Mouse (Mus musculus) spleen, adult 2 months (tissue): ENCODE results near the gene Sfmbt2. TPM values are rescaled to one million over a fixed set of nuclear protein-coding genes. Genes with fewer than 3 reads are reported as not detected.

Experiments used
- DNase-seq, 2 experiments: peaks; one replicate each; pipeline versions ENCODE4 v3.0.0 to v3.0.0-alpha.2; 2012 to 2021; ENCODE audit warnings: low spot score in 2 of 2, low read depth in 1 of 2
- H3K27ac ChIP-seq: fragments of 200-500 bp; 2 replicates; pipeline ENCODE4 v1.5.1; 2012; ENCODE audit warnings: low read length, inconsistent platforms; ENCODE audit not compliant: insufficient read depth
- H3K27me3 ChIP-seq: fragments of 200-500 bp; 2 replicates; pipeline ENCODE4 v1.6.1; 2012; ENCODE audit warnings: mild to moderate bottlenecking, moderate library complexity, low read length, inconsistent platforms; ENCODE audit not compliant: control insufficient read depth, insufficient read depth
- H3K36me3 ChIP-seq: fragments of 200-500 bp; 2 replicates; pipeline ENCODE4 v1.6.1; 2012; ENCODE audit warnings: mild to moderate bottlenecking, low read length, inconsistent platforms; ENCODE audit not compliant: control insufficient read depth, insufficient read depth
- H3K4me1 ChIP-seq: fragments of 200-500 bp; 2 replicates; pipeline ENCODE4 v1.6.1; 2011; ENCODE audit warnings: inconsistent platforms; ENCODE audit not compliant: control insufficient read depth, insufficient read depth, insufficient read length
- H3K4me3 ChIP-seq: fragments of 200-500 bp; 2 replicates; pipeline ENCODE4 v1.5.1; 2011; ENCODE audit warnings: mild to moderate bottlenecking, inconsistent platforms; ENCODE audit not compliant: insufficient read depth, insufficient read length; ENCODE audit errors: extremely low read depth
- CTCF ChIP-seq: fragments of 200-500 bp; IDR thresholded peaks from 2 replicates; pipeline ENCODE4 v1.5.1; 2011; ENCODE audit warnings: mild to moderate bottlenecking, inconsistent platforms; ENCODE audit not compliant: insufficient read depth, insufficient read length, insufficient replicate concordance; ENCODE audit errors: extremely low read depth
- POLR2A ChIP-seq: fragments of 200-500 bp; IDR thresholded peaks from 2 replicates; pipeline ENCODE4 v1.6.1; 2011; ENCODE audit warnings: low read depth, low read length, inconsistent platforms
- WGBS: fragments of 180-500 bp; shearing (Covaris S2); methylation state at CpG from one replicate; pipeline ENCODE4 v1.1.7; 2018; 5-methylcytosine and 5-hydroxymethylcytosine counted together
- polyA plus RNA-seq: library from polyadenylated mRNA; depleted of rRNA; stranded (reverse); fragments of >200 nt; gene quantifications from 2 replicates; pipeline ENCODE4 v1.2.3, GENCODE M21; 2012; rRNA removed

Sfmbt2 gene
- 0.28 and 0.34 TPM in 2 replicates for polyA plus RNA-seq

- no peak within 1 kb of the TSS for H3K4me3 ChIP-seq
- peaks cover 7% of the 10 kb centered on the region; the same call in 1 of the 2 replicates for H3K4me1 ChIP-seq
- DNase-seq: no peak
- H3K27ac ChIP-seq: no peak within 1 kb of the TSS
- no peaks in the 10 kb centered on the region for H3K36me3 ChIP-seq
- TF ChIP-seq CTCF (no peak), POLR2A (no peak)
- peaks cover 31% of the 10 kb centered on the region for H3K27me3 ChIP-seq
- 10% methylated on average over 10 of the region's 10 CpGs for WGBS
Measured at GRCm38 (mm10) chr2:10370176-10370575, at the start of gene Sfmbt2. Gene Sfmbt2, plus strand, starts transcription at chr2:10370510.

- Histone ChIP-seq H3K27me3 (no peaks in the 10 kb centered on the region), H3K36me3 (no peaks in the 10 kb centered on the region), H3K4me1 (no peaks in the 10 kb centered on the region; the same call in 1 of the 2 replicates), H3K27ac (no peak overlapping the region), H3K4me3 (no peak overlapping the region)
- no peak for TF ChIP-seq CTCF
- no peak for TF ChIP-seq POLR2A
- WGBS: 73% methylated on average over 6 of the region's 6 CpGs
- no peak for DNase-seq
Measured at GRCm38 (mm10) chr2:10321093-10321492, 49.2 kb upstream of the Sfmbt2 start.

- Histone ChIP-seq H3K27me3 (no peaks in the 10 kb centered on the region), H3K4me1 (no peaks in the 10 kb centered on the region; the same call in 1 of the 2 replicates), H3K4me3 (no peak overlapping the region), H3K36me3 (no peaks in the 10 kb centered on the region), H3K27ac (no peak overlapping the region)
- no peak for TF ChIP-seq POLR2A
- TF ChIP-seq CTCF: no peak
- no peak for DNase-seq
- WGBS: 62% methylated on average over 4 of the region's 4 CpGs
Measured at GRCm38 (mm10) chr2:10323173-10323572, 47.1 kb upstream of the Sfmbt2 start.

- WGBS: 88% methylated on average over 4 of the region's 4 CpGs
- TF ChIP-seq CTCF (no peak), POLR2A (no peak)
- H3K27ac ChIP-seq: no peak overlapping the region
- no peaks in the 10 kb centered on the region for H3K36me3 ChIP-seq
- no peaks in the 10 kb centered on the region; the same call in 1 of the 2 replicates for H3K4me1 ChIP-seq
- no peak overlapping the region for H3K4me3 ChIP-seq
- no peaks in the 10 kb centered on the region for H3K27me3 ChIP-seq
- no peak for DNase-seq
Measured at GRCm38 (mm10) chr2:10324980-10325379, 45.3 kb upstream of the Sfmbt2 start.

- TF ChIP-seq CTCF: no peak
- Histone ChIP-seq H3K27ac (no peak overlapping the region), H3K4me3 (no peak overlapping the region), H3K4me1 (no peaks in the 10 kb centered on the region), H3K27me3 (no peaks in the 10 kb centered on the region), H3K36me3 (no peaks in the 10 kb centered on the region)
- WGBS: 71% methylated on average over 5 of the region's 5 CpGs
- DNase-seq: no peak
Measured at GRCm38 (mm10) chr2:10330216-10330615, 40.1 kb upstream of the Sfmbt2 start.

- WGBS: 77% methylated on average over 6 of the region's 6 CpGs
- Histone ChIP-seq H3K4me3 (no peak overlapping the region), H3K4me1 (no peaks in the 10 kb centered on the region), H3K27me3 (no peaks in the 10 kb centered on the region), H3K27ac (no peak overlapping the region), H3K36me3 (no peaks in the 10 kb centered on the region)
- no peak for DNase-seq
- TF ChIP-seq POLR2A (no peak), CTCF (no peak)
Measured at GRCm38 (mm10) chr2:10334299-10334698, 36.0 kb upstream of the Sfmbt2 start.

- Histone ChIP-seq H3K36me3 (no peaks in the 10 kb centered on the region), H3K4me1 (no peaks in the 10 kb centered on the region), H3K4me3 (no peak overlapping the region), H3K27me3 (no peaks in the 10 kb centered on the region), H3K27ac (no peak overlapping the region)
- TF ChIP-seq CTCF (no peak), POLR2A (no peak)
- WGBS: 63% methylated on average over 4 of the region's 4 CpGs
- no peak for DNase-seq
Measured at GRCm38 (mm10) chr2:10335037-10335608, 35.2 kb upstream of the Sfmbt2 start.
